Mouse (Mus musculus) heart, adult 2 months (tissue): ENCODE results near the gene Cnga1. TPM values are rescaled to one million over a fixed set of nuclear protein-coding genes. Genes with fewer than 3 reads are reported as not detected.
A peak's percentile ranks its signal among the peaks of the same experiment; 100 is the strongest.

Experiments
- DNase-seq, 2 experiments: peaks; one replicate each; pipeline ENCODE4 v3.0.0; 2021
- H3K27ac ChIP-seq: fragments of 200-600 bp; 2 replicates; pipeline ENCODE4 v1.8.1; 2022
- H3K27me3 ChIP-seq: fragments of 200-500 bp; 2 replicates; pipeline ENCODE4 v1.6.1; 2012; ENCODE audit warnings: mild to moderate bottlenecking, low read length, inconsistent platforms, mixed read lengths; ENCODE audit not compliant: control insufficient read depth, insufficient read depth
- H3K36me3 ChIP-seq: fragments of 200-500 bp; 2 replicates; pipeline ENCODE4 v1.6.1; 2012; ENCODE audit warnings: low read length, inconsistent platforms; ENCODE audit not compliant: control insufficient read depth, insufficient read depth
- H3K4me1 ChIP-seq: fragments of 200-500 bp; 2 replicates; pipeline ENCODE4 v1.6.1; 2011; ENCODE audit warnings: low read length; ENCODE audit not compliant: control insufficient read depth, insufficient read depth
- H3K4me3 ChIP-seq: fragments of 200-600 bp; 2 replicates; pipeline ENCODE4 v1.8.1; 2022
- H3K79me2 ChIP-seq: fragments of 200-500 bp; replicated peaks from 2 replicates; pipeline ENCODE4 v1.6.1; 2012; ENCODE audit warnings: mild to moderate bottlenecking, inconsistent platforms, low read length, moderate library complexity, mixed read lengths; ENCODE audit not compliant: control insufficient read depth, insufficient read depth
- H3K9ac ChIP-seq: fragments of 200-500 bp; 2 replicates; pipeline ENCODE4 v1.6.1; 2012; ENCODE audit warnings: low read depth, mild to moderate bottlenecking, control low read depth, inconsistent platforms, low read length, mixed read lengths
- CTCF ChIP-seq: fragments of 200-600 bp; IDR thresholded peaks from 2 replicates; pipeline ENCODE4 v1.8.1; 2022; ENCODE audit warnings: antibody characterized with exemption, mild to moderate bottlenecking, moderate library complexity
- EP300 ChIP-seq: fragments of 200-500 bp; IDR thresholded peaks from 2 replicates; pipeline ENCODE4 v1.6.1; 2011; ENCODE audit warnings: low read depth, low read length, control low read depth; ENCODE audit not compliant: insufficient read depth
- POLR2A ChIP-seq: fragments of 200-500 bp; IDR thresholded peaks from 2 replicates; pipeline ENCODE4 v1.6.1; 2011; ENCODE audit warnings: mild to moderate bottlenecking, low read depth, low read length, control low read depth; ENCODE audit not compliant: insufficient read depth
- WGBS: fragments of 180-500 bp; shearing (Covaris S2); methylation state at CpG from one replicate; pipeline ENCODE4 v1.1.7; 2018; 5-methylcytosine and 5-hydroxymethylcytosine counted together
- intact Hi-C: fragments of 180-260 bp; cut with DNase I; formaldehyde crosslinking; loops from one replicate; pipeline ENCODE4 v1.15.1; 2025
- polyA plus RNA-seq: library from polyadenylated mRNA; depleted of rRNA; stranded (reverse); fragments of >200 nt; gene quantifications from 2 replicates; pipeline ENCODE4 v1.2.3, GENCODE M21; 2012
- total RNA-seq, 2 experiments: library from RNA; stranded (reverse); gene quantifications; 2 replicates each; pipeline ENCODE4 v1.2.3; 2021

Gene Cnga1
- total and polyA plus RNA-seq, 3 experiments = not detected

GRCm38 (mm10) chr5:72658375-72658774, 14.3 kb upstream of the Cnga1 start:
- Histone ChIP-seq H3K9ac (no peak overlapping the region), H3K36me3 (no peaks in the 10 kb centered on the region), H3K27ac (no peak overlapping the region), H3K27me3 (no peaks in the 10 kb centered on the region), H3K4me3 (no peak overlapping the region), H3K4me1 (no peaks in the 10 kb centered on the region), H3K79me2 (no peaks in the 10 kb centered on the region)
- TF ChIP-seq EP300 = no peak
- TF ChIP-seq CTCF = no peak
- no peak for TF ChIP-seq POLR2A
- 83% methylated on average over 13 of the region's 13 CpGs for WGBS
- intact Hi-C loops = no loop called here
- DNase-seq = no peak

GRCm38 (mm10) chr5:72656270-72656791, 12.3 kb upstream of the Cnga1 start:
- intact Hi-C loops = no loop called here
- no peaks in the 10 kb centered on the region for H3K36me3 ChIP-seq
- TF ChIP-seq POLR2A = no peak
- TF ChIP-seq EP300 = no peak
- no peak for TF ChIP-seq CTCF
- no peak overlapping the region for H3K9ac ChIP-seq
- no peaks in the 10 kb centered on the region for H3K4me1 ChIP-seq
- DNase-seq = no peak
- H3K27me3 ChIP-seq = no peaks in the 10 kb centered on the region
- no peaks in the 10 kb centered on the region for H3K79me2 ChIP-seq
- no peak overlapping the region for H3K4me3 ChIP-seq
- 50% methylated on average over 7 of the region's 7 CpGs for WGBS
- H3K27ac ChIP-seq = no peak overlapping the region

- no peak for DNase-seq
- no peak overlapping the region for H3K4me3 ChIP-seq
- no peak for TF ChIP-seq CTCF
- TF ChIP-seq EP300 = no peak
- no peak for TF ChIP-seq POLR2A
- H3K36me3 ChIP-seq = no peaks in the 10 kb centered on the region
- H3K27ac ChIP-seq = no peak overlapping the region
- intact Hi-C loops = no loop called here
- no peaks in the 10 kb centered on the region for H3K4me1 ChIP-seq
- no peaks in the 10 kb centered on the region for H3K27me3 ChIP-seq
- no peak overlapping the region for H3K9ac ChIP-seq
- WGBS = 79% methylated on average over 10 of the region's 10 CpGs
- no peaks in the 10 kb centered on the region for H3K79me2 ChIP-seq
These were observed 9.1 kb upstream of the Cnga1 start for GRCm38 (mm10) chr5:72653068-72653674.

- Histone ChIP-seq H3K9ac (no peak overlapping the region), H3K27me3 (0 out of 2 replicates have a peak, but pooled peaks cover 2% of the 10 kb centered on the region), H3K79me2 (no peaks in the 10 kb centered on the region), H3K27ac (no peak overlapping the region), H3K4me3 (no peak overlapping the region), H3K4me1 (no peaks in the 10 kb centered on the region), H3K36me3 (no peaks in the 10 kb centered on the region)
- WGBS = 75% methylated on average over 9 of the region's 9 CpGs
- no peak for TF ChIP-seq EP300
- TF ChIP-seq CTCF = no peak
- no peak for TF ChIP-seq POLR2A
- DNase-seq = no peak
- intact Hi-C loops = no loop called here
These were observed 5.1 kb upstream of the Cnga1 start for GRCm38 (mm10) chr5:72648987-72649735.

- Histone ChIP-seq H3K36me3 (no peaks in the 10 kb centered on the region), H3K4me1 (no peaks in the 10 kb centered on the region), H3K9ac (no peak overlapping the region; the same call in 1 of the 2 replicates), H3K27me3 (0 out of 2 replicates have a peak, but pooled peaks cover 2% of the 10 kb centered on the region), H3K27ac (no peak overlapping the region), H3K4me3 (peak overlapping the region; percentile 39), H3K79me2 (no peaks in the 10 kb centered on the region)
- WGBS = 7% methylated on average over 18 of the region's 18 CpGs
- intact Hi-C loops = no loop called here
- no peak for TF ChIP-seq CTCF
- no peak for TF ChIP-seq POLR2A
- TF ChIP-seq EP300 = no peak
- DNase-seq = no peak
These were observed 4.0 kb upstream of the Cnga1 start for GRCm38 (mm10) chr5:72647958-72648595.

- TF ChIP-seq POLR2A = no peak
- TF ChIP-seq CTCF = no peak
- no peak for TF ChIP-seq EP300
- Histone ChIP-seq H3K4me3 (peak within 1 kb of the TSS; percentile 39), H3K27ac (no peak within 1 kb of the TSS), H3K9ac (no peak within 1 kb of the TSS; the same call in 1 of the 2 replicates), H3K4me1 (no peaks in the 10 kb centered on the region), H3K36me3 (no peaks in the 10 kb centered on the region), H3K79me2 (no peaks in the 10 kb centered on the region), H3K27me3 (0 out of 2 replicates have a peak, but pooled peaks cover 2% of the 10 kb centered on the region)
- intact Hi-C loops = no loop called here
- DNase-seq = peak; percentile 37 to 58
- under 1% methylated on average over 25 of the region's 25 CpGs for WGBS
These were observed 3.4 kb upstream of the Cnga1 start, which contains the start of gene Nipal1 for GRCm38 (mm10) chr5:72647418-72647907. Gene Nipal1 (plus strand): TSS chr5:72647795.
